15 mouse cellular contexts compared by ENCODE assay signal in the genomic region with DNA sequence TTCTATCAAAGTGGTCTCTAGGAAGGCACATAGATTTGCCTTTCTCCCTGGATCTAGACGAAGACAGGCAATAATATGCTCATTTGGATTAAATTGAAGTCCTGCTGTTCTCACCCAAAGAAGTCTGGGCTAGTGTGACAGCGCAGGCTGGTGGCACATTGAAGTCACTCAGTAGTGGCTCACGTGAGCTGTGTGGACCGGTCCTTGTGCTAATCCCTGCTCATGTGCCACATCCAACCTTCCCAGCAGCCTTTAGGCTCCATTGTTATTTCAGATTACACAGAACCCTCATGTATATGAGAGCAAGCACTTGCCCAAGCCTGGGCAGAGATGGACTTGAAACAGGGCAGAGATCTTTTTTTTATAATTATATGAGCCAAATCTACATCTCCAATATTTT. TPM values are rescaled to one million over a fixed set of nuclear protein-coding genes. Genes with fewer than 3 reads are reported as not detected.
A peak's percentile ranks its signal among the peaks of the same experiment; 100 is the strongest.
DNase-seq lines count a peak whose midpoint lies in the region; ATAC-seq and TF ChIP-seq lines count a peak whose summit lies in the region.
"Had no signal": no experiment of that assay in that cellular context is flagged by ENCODE, and none has a peak within 500 bp of the region (broad histone marks: within the 10 kb centered on the region; RNA-seq: fewer than 3 reads in every experiment).

No protein-coding gene starts in this region.

- no peak for TF ChIP-seq CTCF in embryonic fibroblast, embryonic 13.5 days (IDR thresholded peaks at IDR 0.05; ENCODE audit: borderline replicate concordance, insufficient read depth, low read length)

- H3K36me3 ChIP-seq in heart, embryonic 10.5 days = no peaks in the 10 kb centered on the region
- no peaks in the 10 kb centered on the region for H3K36me3 ChIP-seq in kidney, embryonic 16.5 days (ENCODE audit: insufficient read depth, low read length)
- no peaks in the 10 kb centered on the region for H3K36me3 ChIP-seq in midbrain, embryonic 14.5 days (ENCODE audit: control insufficient read depth, insufficient read depth, low read length)

- TF ChIP-seq POLR2A in embryonic fibroblast, embryonic 13.5 days (IDR thresholded peaks at IDR 0.05; ENCODE audit: low read depth, low read length) = no peak

- H3K4me1 ChIP-seq in heart, embryonic 10.5 days = peaks cover 72% of the 10 kb centered on the region
- H3K4me1 ChIP-seq in kidney, embryonic 16.5 days (ENCODE audit: insufficient read depth, low read length) = peaks cover 38% of the 10 kb centered on the region
- H3K4me1 ChIP-seq in embryonic fibroblast, embryonic 13.5 days (ENCODE audit: control insufficient read depth, insufficient read depth, low read length) = peaks cover 22% of the 10 kb centered on the region
- 0 out of 2 replicates have a peak, but pooled peaks cover 4% of the 10 kb centered on the region for H3K4me1 ChIP-seq in midbrain, embryonic 14.5 days (ENCODE audit: control insufficient read depth, insufficient read depth, low read length)

- WGBS in heart, embryonic 10.5 days = 85% methylated on average over 4 of the region's 4 CpGs
- 81% methylated on average over 4 of the region's 4 CpGs for WGBS in kidney, embryonic 16.5 days
- 38% methylated on average over 4 of the region's 4 CpGs for WGBS in midbrain, embryonic 14.5 days

- 0 out of 2 replicates have a peak overlapping the region, but pooled peaks have one; percentile 19 for H3K27ac ChIP-seq in heart, embryonic 10.5 days
- peak overlapping the region; percentile 62 for H3K27ac ChIP-seq in kidney, embryonic 16.5 days (ENCODE audit: low read length)
- H3K27ac ChIP-seq in embryonic fibroblast, embryonic 13.5 days (ENCODE audit: insufficient read depth, low read length) = peak overlapping the region; percentile 10; the same call in 1 of the 2 replicates
- no peak overlapping the region for H3K27ac ChIP-seq in midbrain, embryonic 14.5 days (replicated peaks; ENCODE audit: low read depth, low read length)

- no peak for DNase-seq in heart, embryonic 10.5 days (ENCODE audit: low spot score)
- DNase-seq in heart, adult 18-20 months = no peak
- DNase-seq in kidney, adult 11 months = no peak
- DNase-seq in midbrain, embryonic 14.5 days = peak; percentile 43
- DNase-seq in left cerebral cortex, adult 18-20 months (ENCODE audit: low spot score in 2 of 2) = no peak
- DNase-seq in spleen, postnatal 10 days (ENCODE audit: low spot score in 2 of 2) = no peak
- DNase-seq: cerebellum, adult 2 months; layer of hippocampus, postnatal 36 days; thymus, postnatal 4 days had no signal

- H3K9me3 ChIP-seq in heart, embryonic 10.5 days = no peaks in the 10 kb centered on the region
- no peaks in the 10 kb centered on the region for H3K9me3 ChIP-seq in kidney, embryonic 16.5 days (ENCODE audit: low read length)
- no peaks in the 10 kb centered on the region for H3K9me3 ChIP-seq in midbrain, embryonic 14.5 days (ENCODE audit: control insufficient read depth, low read length)

- no peaks in the 10 kb centered on the region for H3K27me3 ChIP-seq in heart, embryonic 10.5 days (ENCODE audit: insufficient read depth, poor library complexity, severe bottlenecking)
- H3K27me3 ChIP-seq in kidney, embryonic 16.5 days (ENCODE audit: insufficient read depth, low read length) = no peaks in the 10 kb centered on the region
- no peaks in the 10 kb centered on the region for H3K27me3 ChIP-seq in midbrain, embryonic 14.5 days (ENCODE audit: control insufficient read depth, insufficient read depth, low read length)

- H3K4me3 ChIP-seq in heart, embryonic 10.5 days = no peak overlapping the region
- H3K4me3 ChIP-seq in kidney, embryonic 16.5 days (ENCODE audit: low read length) = no peak overlapping the region
- no peak overlapping the region for H3K4me3 ChIP-seq in embryonic fibroblast, embryonic 13.5 days (ENCODE audit: insufficient read depth, low read length)
- no peak overlapping the region for H3K4me3 ChIP-seq in midbrain, embryonic 14.5 days (replicated peaks; ENCODE audit: low read depth, low read length)

- no peak overlapping the region for H3K4me2 ChIP-seq in kidney, embryonic 16.5 days (replicated peaks; ENCODE audit: low read depth, low read length)
- no peak overlapping the region for H3K4me2 ChIP-seq in midbrain, embryonic 14.5 days (ENCODE audit: low read length)
- H3K4me2 ChIP-seq: liver, embryonic 11.5 days had no signal

- ATAC-seq in kidney, embryonic 16.5 days (ENCODE audit: low FRiP score, low TSS enrichment) = no peak
- ATAC-seq in midbrain, embryonic 14.5 days (ENCODE audit: low FRiP score, low TSS enrichment) = no peak; the same call in 1 of the 2 replicates

- H3K9ac ChIP-seq in kidney, embryonic 16.5 days (replicated peaks; ENCODE audit: low read length) = no peak overlapping the region
- H3K9ac ChIP-seq in midbrain, embryonic 14.5 days (replicated peaks; ENCODE audit: low read length) = no peak overlapping the region

RNA-seq across cellular contexts. Expression of a gene that starts 12.0 kb away (rescaled TPM):
- polyA plus RNA-seq in heart, embryonic 10.5 days (2016; fragmentation: Nextera tagmentation; extraction: Ambion mirVana) = 50.4 and 66.2 TPM in 2 replicates
- 10 to 100 TPM; 19.5 to 22.9 TPM for total RNA-seq in heart, adult 18-20 months (2021)
- 133 and 135 TPM in 2 replicates for polyA plus RNA-seq in kidney, embryonic 16.5 days (2015; fragmentation: Nextera tagmentation; extraction: Ambion mirVana)
- 64.4 and 125 TPM in 2 replicates for polyA plus RNA-seq in embryonic fibroblast, embryonic 13.5 days (2011; ENCODE audit: insufficient read length, low read depth, missing spikeins)
- polyA plus RNA-seq in midbrain, embryonic 14.5 days (2014; fragmentation: Nextera tagmentation; extraction: Ambion mirVana) = 0.63 and 2.7 TPM in 2 replicates
- total RNA-seq in left cerebral cortex, adult 18-20 months (2021) = 1 to 10 TPM; 3.4 to 4.0 TPM

RNA-seq across cellular contexts. Expression of a gene that starts 49.0 kb away (rescaled TPM):
- 0.41 and 8.8 TPM in 2 replicates for polyA plus RNA-seq in heart, embryonic 10.5 days (2016; fragmentation: Nextera tagmentation; extraction: Ambion mirVana)
- not detected for total RNA-seq in heart, adult 18-20 months (2021)
- 1.1 and 1.2 TPM in 2 replicates for polyA plus RNA-seq in kidney, embryonic 16.5 days (2015; fragmentation: Nextera tagmentation; extraction: Ambion mirVana)
- not detected in 2 replicates for polyA plus RNA-seq in embryonic fibroblast, embryonic 13.5 days (2011; ENCODE audit: insufficient read length, low read depth, missing spikeins)
- polyA plus RNA-seq in midbrain, embryonic 14.5 days (2014; fragmentation: Nextera tagmentation; extraction: Ambion mirVana) = not detected in 2 replicates
- not detected for total RNA-seq in left cerebral cortex, adult 18-20 months (2021)
- total RNA-seq: ES-E14; layer of hippocampus, postnatal 36 days; megakaryocyte progenitor cell, adult 5-6 weeks had no signal
- polyA plus RNA-seq: cerebellum, adult 2 months; spleen, adult 2 months had no signal

Comparison
In these comparisons a context has a peak if more than half of its experiments do, and no peak if none do; other contexts are left out.
1. RNA of a gene that starts 12.0 kb away (polyA plus RNA-seq): 133 to 135 TPM in kidney, embryonic 16.5 days, 64.4 to 125 TPM in embryonic fibroblast, embryonic 13.5 days and 50.4 to 66.2 TPM in heart, embryonic 10.5 days; 0.63 to 2.7 TPM in midbrain, embryonic 14.5 days; every median in the first group is over 10 times any median in the second.